Mouse (Mus musculus) ovary, adult 18-20 months (tissue): ENCODE data around the gene Gm32717.
"Not testable (repeated sequence)": the region's sequence is repeated elsewhere in the genome, so short reads cannot be mapped to it uniquely, and the experiment has no call there.

Experiments used
- DNase-seq: peaks from one replicate; pipeline ENCODE4 v3.0.0; 2022; ENCODE audit warnings: low spot score, mixed read lengths

Gm32717 gene

DNA sequence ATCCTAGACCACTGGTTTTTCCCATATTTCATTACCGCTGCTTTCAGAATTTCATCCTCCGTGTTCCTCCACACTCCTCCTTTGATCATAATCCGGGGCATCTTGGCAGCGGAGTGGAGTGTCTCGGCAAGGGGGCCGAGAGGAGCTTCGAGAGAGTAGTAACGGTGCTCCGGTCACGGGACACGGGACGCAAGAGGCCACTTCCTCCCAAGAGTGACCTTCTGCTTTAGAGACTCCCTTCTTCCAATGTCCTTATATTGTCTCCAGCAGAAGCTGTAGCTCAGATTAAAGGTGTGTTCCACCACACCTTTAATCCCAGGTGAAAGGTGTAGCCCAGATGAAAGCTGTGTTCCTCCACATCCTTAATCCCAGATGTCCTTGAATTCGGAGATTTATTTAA, at the start of gene Gm32717:
Gm32717 (minus strand) TSS at position 101 of the 400 bp plus-strand sequence.
- not testable (repeated sequence) for DNase-seq

DNA sequence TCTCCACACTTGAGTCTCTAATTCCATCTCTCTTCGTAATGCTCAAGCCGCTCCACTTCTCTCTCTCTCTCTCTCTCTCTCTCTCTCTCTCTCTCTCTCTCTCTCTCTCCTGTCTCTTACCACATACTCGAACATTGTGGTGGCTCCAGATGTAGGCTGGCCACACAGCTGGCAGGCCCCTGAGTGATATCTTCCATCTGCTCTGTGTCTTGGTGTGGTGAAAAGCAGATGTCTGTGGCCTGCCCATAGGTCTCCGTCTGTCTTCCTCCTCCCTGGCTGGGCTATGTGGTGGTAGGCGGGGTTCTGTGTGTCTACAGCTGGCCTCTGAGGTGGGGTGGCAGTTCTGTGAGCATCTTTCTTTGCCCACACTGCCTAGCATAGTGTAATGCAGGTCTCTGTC, 42.4 kb upstream of the Gm32717 start:
- DNase-seq: not testable (repeated sequence)

DNA sequence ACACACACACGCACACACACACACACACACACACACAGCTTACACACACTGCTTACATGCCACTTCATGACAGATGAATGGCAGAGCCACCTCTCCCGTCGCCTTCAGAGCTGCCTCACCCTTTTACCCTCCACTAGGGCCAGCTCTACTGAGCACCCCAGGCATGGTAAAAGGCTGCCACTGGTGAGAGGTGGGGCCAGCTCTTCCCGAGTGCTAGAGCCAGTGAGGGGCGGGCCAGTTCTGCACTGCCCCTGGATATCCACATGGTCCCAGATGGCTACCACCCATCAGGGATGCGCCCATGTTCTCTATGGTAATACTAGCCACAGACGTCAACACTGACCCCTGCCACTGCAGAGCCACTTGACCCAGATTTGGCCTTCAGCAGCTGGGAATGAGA, 42.0 kb upstream of the Gm32717 start:
- DNase-seq: not testable (repeated sequence)

DNA sequence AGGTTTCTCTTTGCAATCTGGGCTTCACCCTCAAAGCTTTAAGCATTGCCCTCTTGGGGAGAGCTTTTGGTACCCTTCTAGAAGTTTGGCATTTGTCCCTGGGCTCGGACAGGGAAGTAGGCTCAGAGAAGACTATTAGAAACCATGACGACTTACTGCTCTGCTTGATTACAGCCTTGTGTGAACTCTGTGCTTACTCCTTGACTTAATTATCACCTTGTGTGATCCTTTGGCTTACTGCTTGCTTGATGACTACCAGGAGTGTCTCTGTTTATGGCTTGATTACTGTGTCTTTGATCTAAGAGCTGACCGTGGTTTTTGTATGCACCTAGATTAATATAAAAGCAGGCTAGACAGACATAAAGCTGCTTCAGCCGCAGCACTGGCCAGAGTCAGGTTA, 37.5 kb upstream of the Gm32717 start:
- DNase-seq: not testable (repeated sequence)

DNA sequence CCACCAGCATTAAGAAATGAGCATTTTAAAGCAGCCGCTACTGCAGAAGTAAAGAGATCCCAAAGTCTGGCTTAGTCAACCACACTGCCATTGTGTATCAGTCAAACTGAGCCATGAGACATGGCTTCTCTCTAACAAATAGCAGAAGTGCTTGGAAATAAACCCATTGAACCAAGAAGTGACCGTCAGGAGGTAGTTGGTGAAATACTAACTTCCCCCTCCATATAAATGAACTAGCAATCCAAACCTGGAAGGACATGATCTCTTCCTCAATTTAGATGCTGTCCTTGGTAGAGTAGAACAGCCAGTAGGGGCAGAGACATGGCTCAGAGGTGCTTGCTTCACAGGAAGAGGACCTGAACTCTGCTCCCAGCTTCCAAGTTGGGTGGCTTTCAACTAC, 30.8 kb upstream of the Gm32717 start:
- DNase-seq: not testable (repeated sequence)

DNA sequence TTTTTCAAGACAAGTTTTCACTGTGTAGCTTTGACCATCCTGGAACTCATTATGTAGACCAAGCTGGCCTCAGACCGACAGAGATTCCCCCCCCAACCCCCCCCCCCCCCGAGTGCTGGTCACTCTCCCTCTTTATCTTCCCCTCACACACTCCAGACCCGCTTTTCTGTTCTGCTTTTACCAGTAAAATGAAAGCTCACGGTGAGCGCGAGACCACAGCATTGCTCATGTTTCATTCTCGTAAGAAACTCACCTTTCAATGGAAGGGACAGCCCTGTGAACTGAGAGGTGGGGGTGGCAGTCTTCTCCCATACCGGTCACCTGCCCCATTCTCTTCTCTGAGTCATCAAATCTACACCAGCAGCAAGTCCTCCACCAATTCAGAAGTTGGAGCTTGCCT, 28.2 kb upstream of the Gm32717 start:
- not testable (repeated sequence) for DNase-seq

DNA sequence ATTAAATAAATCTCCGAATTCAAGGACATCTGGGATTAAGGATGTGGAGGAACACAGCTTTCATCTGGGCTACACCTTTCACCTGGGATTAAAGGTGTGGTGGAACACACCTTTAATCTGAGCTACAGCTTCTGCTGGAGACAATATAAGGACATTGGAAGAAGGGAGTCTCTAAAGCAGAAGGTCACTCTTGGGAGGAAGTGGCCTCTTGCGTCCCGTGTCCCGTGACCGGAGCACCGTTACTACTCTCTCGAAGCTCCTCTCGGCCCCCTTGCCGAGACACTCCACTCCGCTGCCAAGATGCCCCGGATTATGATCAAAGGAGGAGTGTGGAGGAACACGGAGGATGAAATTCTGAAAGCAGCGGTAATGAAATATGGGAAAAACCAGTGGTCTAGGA, 17.8 kb upstream of the Gm32717 start, which contains the start of gene Gm32802:
Gm32802 (plus strand) TSS at position 301 of the 400 bp plus-strand sequence.
- DNase-seq: not testable (repeated sequence)

DNA sequence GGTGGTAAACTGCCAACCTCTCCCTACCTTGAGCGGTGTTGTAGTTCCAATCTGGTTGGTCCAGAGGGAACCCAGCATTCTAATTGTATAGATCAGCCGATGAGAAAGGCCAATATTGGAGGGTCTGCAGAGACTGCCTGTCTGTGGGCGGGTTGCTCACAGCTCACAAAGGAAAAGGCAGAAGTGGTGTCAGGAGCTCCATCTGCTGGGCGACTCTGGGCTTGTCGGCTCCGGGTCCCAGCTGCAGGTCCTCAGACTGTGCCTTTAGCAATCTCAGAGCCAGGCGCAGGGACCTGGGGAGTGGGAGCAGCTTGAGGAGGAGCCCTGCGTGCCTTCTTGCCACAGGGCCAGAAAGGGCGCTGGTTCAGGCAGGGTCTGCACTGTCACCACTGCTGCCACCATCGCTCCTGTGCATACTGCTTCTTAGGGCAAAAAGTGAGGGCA, 10.3 kb upstream of the Gm32717 start:
- DNase-seq: no peak

DNA sequence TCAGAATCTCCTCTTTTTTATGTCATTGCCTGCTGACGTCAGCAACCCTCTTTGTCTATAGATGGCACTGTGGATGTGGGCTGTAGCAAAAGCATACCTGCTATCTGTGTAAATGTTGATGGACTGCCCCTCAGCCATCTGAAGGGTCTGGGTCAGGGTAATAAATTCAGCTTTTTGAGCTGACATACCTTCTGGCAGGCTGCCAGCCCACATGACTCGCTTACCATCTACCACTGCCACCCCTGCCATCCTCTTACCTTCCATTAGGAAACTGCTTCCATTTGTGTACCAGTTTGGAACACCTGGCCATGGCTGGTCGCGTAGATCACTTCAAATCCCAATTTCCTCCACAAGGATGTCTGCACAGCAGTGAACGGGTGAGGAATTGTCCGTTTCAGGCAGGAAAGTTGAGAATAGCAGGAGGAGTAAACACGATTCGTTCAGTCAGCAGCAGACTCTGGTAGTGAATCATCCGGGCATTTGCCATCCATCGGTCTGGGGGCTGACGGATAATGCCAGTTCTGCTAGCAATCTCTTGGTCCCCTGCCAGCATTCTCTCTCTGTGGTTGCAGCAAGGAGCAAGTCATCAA, 8.5 kb upstream of the Gm32717 start:
- not testable (repeated sequence) for DNase-seq

DNA sequence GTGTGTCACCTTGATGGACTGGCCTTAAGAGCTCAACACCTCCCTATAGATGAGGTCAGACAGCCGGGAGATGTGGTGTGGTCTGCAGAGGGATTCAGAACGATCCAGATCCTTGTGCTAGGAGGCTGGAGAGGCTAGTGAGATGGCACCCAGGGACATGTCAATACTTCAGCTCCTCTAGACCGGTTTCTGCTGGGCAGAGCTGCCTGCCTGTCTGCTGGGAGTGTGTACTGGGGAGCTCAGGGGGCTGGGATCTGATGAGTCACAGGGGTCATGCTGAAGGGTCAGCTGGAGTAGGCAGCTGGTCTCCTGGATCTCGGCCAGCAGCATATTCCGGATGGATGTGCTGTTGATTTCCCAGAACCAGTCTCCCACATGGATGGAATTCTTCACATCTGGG, 8.0 kb downstream of the Gm32717 start:
- not testable (repeated sequence) for DNase-seq

DNA sequence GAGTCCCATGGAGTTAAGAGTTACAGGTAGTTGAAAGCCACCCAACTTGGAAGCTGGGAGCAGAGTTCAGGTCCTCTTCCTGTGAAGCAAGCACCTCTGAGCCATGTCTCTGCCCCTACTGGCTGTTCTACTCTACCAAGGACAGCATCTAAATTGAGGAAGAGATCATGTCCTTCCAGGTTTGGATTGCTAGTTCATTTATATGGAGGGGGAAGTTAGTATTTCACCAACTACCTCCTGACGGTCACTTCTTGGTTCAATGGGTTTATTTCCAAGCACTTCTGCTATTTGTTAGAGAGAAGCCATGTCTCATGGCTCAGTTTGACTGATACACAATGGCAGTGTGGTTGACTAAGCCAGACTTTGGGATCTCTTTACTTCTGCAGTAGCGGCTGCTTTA, 13.0 kb downstream of the Gm32717 start:
- DNase-seq: not testable (repeated sequence)

DNA sequence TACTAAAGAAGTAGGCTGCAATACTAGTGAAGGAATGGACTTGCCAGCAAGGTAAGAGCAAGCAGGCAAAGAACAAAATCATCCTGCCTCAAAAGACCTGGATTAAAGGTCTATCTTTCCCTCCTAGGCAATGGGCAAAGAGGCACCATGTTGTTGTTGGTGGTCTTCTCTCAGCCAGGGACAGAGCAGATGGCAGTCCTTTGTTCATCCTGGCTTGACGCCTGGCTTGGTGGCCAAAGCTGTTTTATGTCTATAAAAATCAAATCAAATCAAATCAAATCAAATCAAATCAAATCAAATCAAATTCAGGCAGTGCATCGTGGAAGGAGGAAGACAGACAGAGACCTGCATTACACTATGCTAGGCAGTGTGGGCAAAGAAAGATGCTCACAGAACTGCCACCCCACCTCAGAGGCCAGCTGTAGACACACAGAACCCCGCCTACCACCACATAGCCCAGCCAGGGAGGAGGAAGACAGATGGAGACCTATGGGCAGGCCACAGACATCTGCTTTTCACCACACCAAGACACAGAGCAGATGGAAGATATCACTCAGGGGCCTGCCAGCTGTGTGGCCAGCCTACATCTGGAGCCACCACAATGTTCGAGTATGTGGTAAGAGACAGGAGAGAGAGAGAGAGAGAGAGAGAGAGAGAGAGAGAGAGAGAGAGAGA, 24.7 kb downstream of the Gm32717 start:
- DNase-seq: not testable (repeated sequence)

DNA sequence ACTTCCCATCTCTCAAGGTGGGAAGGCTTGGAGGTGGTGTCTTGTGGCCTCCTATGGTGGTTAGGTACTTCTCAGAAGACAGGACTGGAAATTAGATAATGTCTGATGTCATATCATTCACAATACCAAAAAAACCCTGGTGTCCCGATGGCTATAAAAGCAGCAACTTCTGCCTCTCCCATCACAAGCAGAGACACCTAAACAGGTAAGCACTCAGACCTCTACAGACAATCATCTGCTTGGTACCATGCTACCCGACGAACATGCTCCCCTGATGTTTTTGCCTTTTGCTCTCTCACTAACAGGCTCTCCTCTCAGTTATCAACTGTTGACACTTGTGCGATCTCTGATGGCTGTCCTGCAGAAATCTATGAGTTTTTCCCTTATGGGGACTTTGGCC, 35.9 kb downstream of the Gm32717 start, which contains the start of gene Il22:
Il22 (plus strand) TSS at position 301 of the 400 bp plus-strand sequence.
- no peak for DNase-seq

DNA sequence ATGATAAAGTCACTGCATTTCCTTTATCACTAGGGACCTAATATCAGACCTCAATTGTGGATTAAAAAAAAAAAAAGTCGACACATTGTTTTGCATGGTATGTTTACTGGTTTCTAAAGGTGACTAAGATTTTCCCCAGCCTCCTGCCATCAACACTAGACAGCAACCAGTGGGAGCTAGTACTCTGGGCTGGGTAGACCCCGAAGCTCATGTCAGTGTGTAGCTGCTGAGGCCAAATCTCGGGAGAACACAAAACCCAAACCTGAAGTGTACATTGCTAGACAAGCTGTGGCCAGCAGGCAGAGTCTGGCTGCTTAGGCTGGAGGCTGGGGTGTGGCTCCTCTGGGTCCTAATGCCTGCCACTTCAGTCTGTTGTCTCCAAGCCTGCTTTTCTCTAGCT, 45.4 kb downstream of the Gm32717 start:
- not testable (repeated sequence) for DNase-seq
